Mouse (Mus musculus): ENCODE results near the gene Rhoc.

Gene Rhoc

GRCm38 (mm10) chr3:104817481-104817990, 29.4 kb downstream of the Rhoc start:
- DNase-seq, result peak; percentile 10

- DNase-seq, result peak; percentile 19
Observed at GRCm38 (mm10) chr3:104817991-104818748, 30.0 kb downstream of the Rhoc start, which contains the start of gene Mov10. Gene Mov10, minus strand, starts transcription at chr3:104818563.

GRCm38 (mm10) chr3:104818749-104819134, 30.6 kb downstream of the Rhoc start:
- DNase-seq, result no peak

GRCm38 (mm10) chr3:104820426-104820825, 32.3 kb downstream of the Rhoc start:
- DNase-seq, result no peak

GRCm38 (mm10) chr3:104822413-104822812, 34.2 kb downstream of the Rhoc start:
- no peak for DNase-seq

GRCm38 (mm10) chr3:104835797-104836196, 47.6 kb downstream of the Rhoc start:
- DNase-seq, result no peak

- no peak for DNase-seq
Observed at GRCm38 (mm10) chr3:104841049-104841448, 52.9 kb downstream of the Rhoc start.

Data from cerebellum, adult 8-10 months (tissue).